Mouse (Mus musculus) midbrain, embryonic 15.5 days (tissue): Measurements from ENCODE around the gene Arsg. TPM values are rescaled to one million over a fixed set of nuclear protein-coding genes. Genes with fewer than 3 reads are reported as not detected.
"Not testable (repeated sequence)": the region's sequence is repeated elsewhere in the genome, so short reads cannot be mapped to it uniquely, and the experiment has no call there.

ENCODE experiments used
- ATAC-seq: fragments of 200-750 bp; cut with Nextera tagmentation; replicated peaks from 2 replicates; pipeline ENCODE4 v1.8.0; 2017; ENCODE audit warnings: moderate TSS enrichment
- H3K27ac ChIP-seq: fragments of 300-500 bp; sonication (generic); 2 replicates; pipeline ENCODE4 v1.5.1; 2015; ENCODE audit warnings: mild to moderate bottlenecking, inconsistent platforms
- H3K27me3 ChIP-seq: fragments of 300-500 bp; sonication (generic); replicated peaks from 2 replicates; pipeline ENCODE4 v1.6.1; 2015; ENCODE audit warnings: inconsistent platforms
- H3K36me3 ChIP-seq: fragments of 300-500 bp; sonication (generic); replicated peaks from 2 replicates; pipeline ENCODE4 v1.6.1; 2015; ENCODE audit warnings: inconsistent platforms
- H3K4me1 ChIP-seq: fragments of 300-500 bp; sonication (generic); 2 replicates; pipeline ENCODE4 v1.6.1; 2015; ENCODE audit warnings: inconsistent platforms
- H3K4me2 ChIP-seq: fragments of 300-500 bp; sonication (generic); 2 replicates; pipeline ENCODE4 v1.6.1; 2015; ENCODE audit warnings: inconsistent platforms, mild to moderate bottlenecking, moderate library complexity
- H3K4me3 ChIP-seq: fragments of 300-500 bp; sonication (generic); 2 replicates; pipeline ENCODE4 v1.5.1; 2015; ENCODE audit warnings: mild to moderate bottlenecking, inconsistent platforms
- H3K9ac ChIP-seq: fragments of 300-500 bp; sonication (generic); 2 replicates; pipeline ENCODE4 v1.6.1; 2015; ENCODE audit warnings: mild to moderate bottlenecking, inconsistent platforms
- H3K9me3 ChIP-seq: fragments of 300-500 bp; sonication (generic); 2 replicates; pipeline ENCODE4 v1.6.1; 2016; ENCODE audit warnings: inconsistent platforms
- WGBS: fragments of 180-500 bp; shearing (Covaris S2); methylation state at CpG from one replicate; pipeline ENCODE4 v1.1.7; 2015; ENCODE audit warnings: mixed read lengths; 5-methylcytosine and 5-hydroxymethylcytosine counted together
- polyA plus RNA-seq: library from polyadenylated mRNA; unstranded; fragments of >200 nt; fragmentation: Nextera tagmentation; extraction: Ambion mirVana; gene quantifications from 2 replicates; pipeline ENCODE4 v1.2.1, GENCODE M21; 2015

Arsg gene
- polyA plus RNA-seq, 1 experiment from 2014 or later, result 3.7 TPM

GRCm38 (mm10) chr11:109487991-109488684 lies 15.0 kb downstream of the Arsg start:
- 79% methylated on average over 10 of the region's 10 CpGs for WGBS
- no peaks in the 10 kb centered on the region for H3K36me3 ChIP-seq
- H3K9me3 ChIP-seq, result no peaks in the 10 kb centered on the region

GRCm38 (mm10) chr11:109489763-109490162 lies 16.6 kb downstream of the Arsg start:
- H3K27me3 ChIP-seq, result no peaks in the 10 kb centered on the region
- H3K9me3 ChIP-seq, result no peaks in the 10 kb centered on the region
- 88% methylated on average over 2 of the region's 2 CpGs for WGBS
- no peak for ATAC-seq
- H3K4me1 ChIP-seq, result no peaks in the 10 kb centered on the region
- no peak overlapping the region for H3K4me2 ChIP-seq
- H3K27ac ChIP-seq, result no peak overlapping the region
- H3K36me3 ChIP-seq, result no peaks in the 10 kb centered on the region
- H3K9ac ChIP-seq, result no peak overlapping the region
- no peak overlapping the region for H3K4me3 ChIP-seq

More at GRCm38 (mm10) chr11:109487991-109488684, 15.0 kb downstream of the Arsg start:
- H3K4me1 ChIP-seq, result no peaks in the 10 kb centered on the region
- H3K9ac ChIP-seq, result no peak overlapping the region
- no peak overlapping the region for H3K4me2 ChIP-seq
- H3K27me3 ChIP-seq, result no peaks in the 10 kb centered on the region
- H3K27ac ChIP-seq, result no peak overlapping the region
- ATAC-seq, result no peak
- H3K4me3 ChIP-seq, result no peak overlapping the region

DNA sequence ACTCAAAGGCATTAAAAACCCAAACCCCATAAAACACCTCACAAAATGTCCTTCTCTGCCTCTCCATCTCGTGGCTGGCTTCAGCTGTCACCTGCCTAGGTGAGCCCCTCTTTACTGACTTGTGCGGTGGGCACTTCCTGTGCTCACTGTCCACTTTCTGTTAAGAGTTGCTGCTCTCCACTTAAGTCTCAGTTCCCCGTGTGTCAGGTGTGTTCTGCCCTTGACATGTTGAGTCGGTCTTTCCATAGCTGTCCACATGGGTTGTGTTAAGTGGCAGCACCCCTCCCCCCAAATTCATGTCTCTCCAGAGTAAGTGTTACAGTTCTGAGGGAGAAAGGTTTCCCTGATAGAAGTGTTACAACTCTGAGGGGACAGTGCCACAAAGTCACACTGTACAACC lies 18.7 kb downstream of the Arsg start:
- Histone ChIP-seq H3K9me3 (no peaks in the 10 kb centered on the region), H3K36me3 (no peaks in the 10 kb centered on the region), H3K27me3 (no peaks in the 10 kb centered on the region), H3K4me2 (no peak overlapping the region), H3K4me3 (no peak overlapping the region), H3K27ac (no peak overlapping the region), H3K4me1 (peaks cover 9% of the 10 kb centered on the region; the same call in 1 of the 2 replicates), H3K9ac (no peak overlapping the region)
- ATAC-seq, result no peak
- WGBS, result 83% methylated on average over 4 of the region's 4 CpGs

DNA sequence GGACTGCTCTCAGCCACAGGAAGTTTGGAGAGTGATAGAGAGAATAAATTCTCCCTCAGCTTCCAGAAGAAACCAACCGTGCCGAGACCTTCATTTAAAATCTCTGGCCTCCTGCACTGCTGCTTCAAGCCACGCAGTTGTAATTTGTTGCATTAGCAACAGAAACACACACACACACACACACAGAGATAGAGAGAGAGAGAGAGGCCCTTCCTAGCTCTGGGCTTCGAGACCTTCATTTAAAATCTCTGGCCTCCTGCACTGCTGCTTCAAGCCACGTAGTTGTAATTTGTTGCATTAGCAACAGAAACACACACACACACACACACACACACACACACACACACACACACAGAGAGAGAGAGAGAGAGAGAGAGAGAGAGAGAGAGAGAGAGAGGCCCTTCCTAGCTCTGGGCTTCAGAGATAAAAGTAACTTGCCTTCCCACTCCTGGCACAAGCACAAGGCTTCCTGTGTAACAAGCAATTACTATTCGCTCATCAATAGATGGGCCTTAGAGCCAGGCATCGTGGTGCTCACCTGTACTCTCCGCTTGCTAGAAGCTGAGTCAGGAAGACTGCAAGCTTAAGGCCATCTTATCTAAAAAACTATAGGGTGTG lies 19.8 kb downstream of the Arsg start:
- peaks cover 18% of the 10 kb centered on the region for H3K4me1 ChIP-seq
- WGBS, result 72% methylated on average over 8 of the region's 8 CpGs
- not testable (repeated sequence) for ATAC-seq, H3K9me3 ChIP-seq, H3K4me3 ChIP-seq, H3K27ac ChIP-seq, H3K9ac ChIP-seq, H3K36me3 ChIP-seq, H3K27me3 ChIP-seq, H3K4me2 ChIP-seq

DNA sequence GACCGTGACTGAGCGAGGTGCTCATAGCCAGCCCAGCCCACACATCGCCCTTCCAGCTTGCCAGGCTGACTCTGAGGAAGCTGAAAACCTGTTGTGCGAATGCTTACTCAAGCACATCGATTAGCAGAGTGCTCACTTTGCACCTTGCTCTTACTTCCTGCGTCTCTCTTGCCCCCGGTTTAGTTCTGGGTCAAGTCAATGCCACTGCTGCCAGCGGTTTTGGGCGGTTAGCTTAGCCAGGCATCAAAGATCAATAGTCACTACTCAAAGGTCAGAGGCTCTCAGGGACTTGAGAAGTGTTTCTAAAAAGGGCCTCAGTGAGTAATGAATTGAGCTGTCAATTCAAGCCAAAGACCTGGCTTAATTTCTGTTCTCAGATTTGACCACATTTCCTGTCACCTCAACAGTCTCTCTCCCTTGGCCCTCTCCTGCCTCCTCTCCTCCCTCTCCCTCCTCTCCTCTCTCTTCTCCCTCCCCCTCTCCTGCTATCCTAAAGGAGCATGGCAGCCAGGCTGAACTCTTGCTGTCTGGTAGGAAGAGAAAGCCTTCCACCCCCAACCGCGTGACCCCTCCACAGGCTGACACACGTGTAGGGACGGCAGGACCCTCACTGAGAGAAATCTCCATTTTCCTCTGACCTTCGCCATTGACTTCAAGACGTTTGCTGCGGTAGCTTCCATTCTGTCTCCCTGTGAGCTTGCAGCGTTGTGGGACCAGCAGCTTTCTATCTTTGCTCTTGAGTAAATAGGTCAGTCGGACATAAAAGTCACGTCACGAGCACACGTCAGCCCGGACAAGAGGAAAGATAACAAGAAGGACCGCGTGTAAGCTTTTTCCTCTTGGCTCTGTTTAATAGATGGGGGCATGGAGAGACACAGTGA lies 22.0 kb downstream of the Arsg start:
- no peak overlapping the region for H3K27ac ChIP-seq
- H3K4me1 ChIP-seq, result peaks cover 20% of the 10 kb centered on the region
- no peak overlapping the region for H3K4me2 ChIP-seq
- H3K9ac ChIP-seq, result no peak overlapping the region
- no peaks in the 10 kb centered on the region for H3K36me3 ChIP-seq
- no peak for ATAC-seq
- H3K4me3 ChIP-seq, result no peak overlapping the region
- 56% methylated on average over 24 of the region's 24 CpGs for WGBS
- H3K27me3 ChIP-seq, result no peaks in the 10 kb centered on the region
- no peaks in the 10 kb centered on the region for H3K9me3 ChIP-seq

- Histone ChIP-seq H3K4me2 (no peak overlapping the region), H3K4me1 (peaks cover 20% of the 10 kb centered on the region), H3K27me3 (no peaks in the 10 kb centered on the region), H3K9ac (no peak overlapping the region), H3K9me3 (no peaks in the 10 kb centered on the region), H3K27ac (no peak overlapping the region), H3K4me3 (no peak overlapping the region), H3K36me3 (no peaks in the 10 kb centered on the region)
- ATAC-seq, result no peak
- WGBS, result 56% methylated on average over 14 of the region's 14 CpGs
These were observed 22.7 kb downstream of the Arsg start for GRCm38 (mm10) chr11:109495771-109496474.

DNA sequence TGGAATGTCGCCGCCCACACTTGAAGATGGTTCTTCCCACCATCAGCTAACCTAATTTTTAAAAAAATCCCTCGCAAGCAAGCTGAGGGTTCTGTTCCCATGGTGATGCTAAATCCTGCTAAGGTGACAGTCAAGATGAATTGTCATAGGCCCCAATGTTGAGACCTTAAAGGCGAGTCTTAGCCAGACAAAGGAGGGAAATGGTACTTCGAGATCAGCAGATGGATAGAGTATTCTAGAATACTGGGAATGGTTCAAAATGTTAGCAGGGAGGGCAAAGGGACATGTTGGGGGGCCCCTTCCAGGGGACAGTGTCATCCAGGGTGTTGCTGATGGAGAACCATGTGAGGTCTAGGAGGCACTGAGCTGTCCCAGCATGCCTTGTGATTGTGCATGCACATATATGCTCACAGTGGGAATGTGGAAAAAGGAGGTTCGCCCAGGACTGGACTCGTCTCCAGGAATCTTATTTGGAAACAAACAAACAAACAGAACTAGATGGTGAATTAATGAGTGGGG lies 23.4 kb downstream of the Arsg start:
- Histone ChIP-seq H3K4me2 (no peak overlapping the region), H3K36me3 (no peaks in the 10 kb centered on the region), H3K27ac (no peak overlapping the region), H3K9me3 (no peaks in the 10 kb centered on the region), H3K27me3 (no peaks in the 10 kb centered on the region), H3K4me3 (no peak overlapping the region), H3K4me1 (peaks cover 20% of the 10 kb centered on the region), H3K9ac (no peak overlapping the region)
- 88% methylated on average over 7 of the region's 7 CpGs for WGBS
- no peak for ATAC-seq

DNA sequence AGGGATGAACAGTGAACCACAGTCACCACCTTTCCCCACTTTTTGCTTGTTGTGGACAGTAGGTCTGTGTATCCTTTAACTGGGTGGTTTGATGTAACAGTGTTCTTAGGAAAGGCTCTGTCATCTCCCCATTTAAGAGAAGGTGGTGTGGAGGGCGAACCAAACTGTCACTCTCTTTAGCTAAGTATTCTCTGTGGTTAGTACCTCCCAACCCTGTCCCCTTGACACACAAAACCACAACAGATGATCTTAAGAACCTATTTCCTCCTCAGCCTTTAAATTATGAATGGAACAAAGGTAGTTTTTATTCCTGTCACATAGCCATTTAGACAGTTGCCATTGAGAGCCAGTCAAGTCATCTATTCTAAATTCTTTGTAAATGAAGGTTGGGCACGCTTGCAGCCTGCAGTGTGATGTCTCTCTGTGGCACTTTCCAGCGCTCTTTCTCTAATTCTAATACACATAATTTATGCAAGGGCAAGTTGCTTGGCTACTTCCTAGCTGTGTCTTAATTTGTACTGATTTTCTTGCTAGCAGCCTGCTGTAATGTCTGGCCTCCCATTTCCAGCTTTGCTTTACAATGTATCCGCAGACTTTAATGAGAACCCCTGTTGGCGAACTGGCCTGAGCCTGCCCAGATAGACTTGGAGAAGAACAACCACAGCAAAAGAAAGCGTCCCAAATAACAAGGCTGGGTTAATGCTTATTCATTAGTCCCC lies 24.0 kb downstream of the Arsg start:
- no peaks in the 10 kb centered on the region for H3K9me3 ChIP-seq
- WGBS, result 48% methylated on average over 6 of the region's 6 CpGs
- peaks cover 20% of the 10 kb centered on the region for H3K4me1 ChIP-seq
- H3K4me2 ChIP-seq, result no peak overlapping the region
- no peak for ATAC-seq
- no peak overlapping the region for H3K4me3 ChIP-seq
- H3K9ac ChIP-seq, result no peak overlapping the region
- H3K27me3 ChIP-seq, result no peaks in the 10 kb centered on the region
- no peaks in the 10 kb centered on the region for H3K36me3 ChIP-seq
- H3K27ac ChIP-seq, result 0 out of 2 replicates have a peak overlapping the region, but pooled peaks have one; percentile 21

DNA sequence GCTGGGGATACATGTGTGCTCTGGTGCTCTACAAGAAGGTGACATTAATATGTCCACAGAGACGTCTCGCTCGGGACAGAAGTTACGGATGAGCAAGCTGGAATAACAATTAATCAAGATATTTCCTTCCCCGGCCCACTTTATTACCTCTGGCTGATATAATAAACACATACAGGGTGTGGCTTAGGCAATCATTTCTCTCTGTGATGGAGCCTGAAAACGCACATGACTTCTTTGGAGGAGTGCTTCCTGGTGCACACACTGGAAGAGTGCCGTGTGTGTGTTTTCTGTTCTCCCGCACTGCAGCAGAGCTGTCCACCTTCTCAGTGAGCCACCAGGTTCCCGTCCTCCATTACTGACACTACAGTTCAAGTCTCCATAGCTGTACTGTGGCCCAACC lies 24.8 kb downstream of the Arsg start:
- Histone ChIP-seq H3K9ac (no peak overlapping the region), H3K4me3 (no peak overlapping the region), H3K27ac (no peak overlapping the region), H3K9me3 (no peaks in the 10 kb centered on the region), H3K4me2 (no peak overlapping the region), H3K27me3 (no peaks in the 10 kb centered on the region), H3K4me1 (peaks cover 20% of the 10 kb centered on the region), H3K36me3 (no peaks in the 10 kb centered on the region)
- no peak for ATAC-seq
- WGBS, result 81% methylated on average over 9 of the region's 9 CpGs

- no peak overlapping the region for H3K27ac ChIP-seq
- H3K27me3 ChIP-seq, result no peaks in the 10 kb centered on the region
- WGBS, result 88% methylated on average over 5 of the region's 5 CpGs
These were observed 27.0 kb downstream of the Arsg start for GRCm38 (mm10) chr11:109500206-109500605.

DNA sequence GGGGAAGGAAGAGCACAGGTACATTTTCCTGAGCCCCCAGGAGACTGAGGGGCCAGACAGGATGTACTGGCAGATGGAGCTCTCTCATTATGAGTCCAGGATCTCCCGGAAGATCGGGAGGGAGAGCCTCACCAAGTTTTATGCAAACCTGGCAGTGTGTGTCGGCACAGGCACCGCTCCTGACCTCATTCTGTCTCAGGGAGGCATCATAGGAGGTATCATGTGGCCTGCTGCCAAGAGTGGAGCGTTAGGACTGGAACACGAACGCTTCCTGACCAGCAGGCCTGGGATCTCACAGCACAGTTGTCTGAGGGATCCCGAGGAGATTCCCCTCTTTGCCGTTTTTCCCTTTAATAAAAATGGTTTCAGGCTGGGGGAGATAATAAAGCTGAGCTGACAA lies 31.8 kb downstream of the Arsg start:
- Histone ChIP-seq H3K9ac (no peak overlapping the region), H3K36me3 (no peaks in the 10 kb centered on the region), H3K4me1 (no peaks in the 10 kb centered on the region), H3K4me3 (no peak overlapping the region), H3K27me3 (no peaks in the 10 kb centered on the region), H3K9me3 (no peaks in the 10 kb centered on the region), H3K27ac (no peak overlapping the region), H3K4me2 (no peak overlapping the region)
- WGBS, result 56% methylated on average over 9 of the region's 9 CpGs
- ATAC-seq, result no peak

More at GRCm38 (mm10) chr11:109500206-109500605, 27.0 kb downstream of the Arsg start:
- Histone ChIP-seq H3K4me1 (peaks cover 20% of the 10 kb centered on the region), H3K9me3 (no peaks in the 10 kb centered on the region), H3K36me3 (no peaks in the 10 kb centered on the region), H3K4me2 (no peak overlapping the region), H3K4me3 (no peak overlapping the region), H3K9ac (no peak overlapping the region)
- ATAC-seq, result no peak
